Mouse (Mus musculus): Measurements from ENCODE around the gene Lrrc43. TPM values are rescaled to one million over a fixed set of nuclear protein-coding genes. Genes with fewer than 3 reads are reported as not detected.

Lrrc43 gene
- polyA plus RNA-seq, 1 experiment from 2014 or later = not detected

DNA sequence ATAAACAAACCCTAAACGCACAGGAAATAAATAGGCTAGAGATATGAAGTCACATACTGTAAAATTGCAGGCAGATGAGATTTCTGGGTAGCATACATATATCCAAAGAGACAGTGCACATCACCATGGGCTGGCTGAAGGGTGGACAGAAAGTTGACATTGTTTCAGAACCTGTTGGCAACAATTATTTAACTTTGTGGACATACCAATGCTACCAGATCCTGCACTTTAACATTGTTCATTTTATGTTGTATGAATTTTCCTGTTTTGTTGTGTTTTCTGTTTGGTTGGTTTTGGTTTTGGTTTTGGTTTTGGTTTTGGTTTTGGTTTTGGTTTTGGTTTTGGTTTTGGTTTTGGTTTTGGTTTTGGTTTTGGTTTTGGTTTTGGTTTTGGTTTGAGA, 24.5 kb upstream of the Lrrc43 start:
- Histone ChIP-seq H3K27ac (ENCODE audit: low read depth, low read length) (no peak overlapping the region), H3K9ac (ENCODE audit: low read depth, low read length) (no peak overlapping the region), H3K4me2 (replicated peaks; ENCODE audit: low read depth, low read length) (no peak overlapping the region), H3K9me3 (ENCODE audit: control insufficient read depth, low read length) (no peaks in the 10 kb centered on the region), H3K4me1 (ENCODE audit: control insufficient read depth, insufficient read depth, low read length) (no peaks in the 10 kb centered on the region), H3K4me3 (ENCODE audit: low read length) (no peak overlapping the region), H3K27me3 (ENCODE audit: control insufficient read depth, insufficient read depth, low read length) (no peaks in the 10 kb centered on the region), H3K36me3 (ENCODE audit: control insufficient read depth, insufficient read depth, low read length) (no peaks in the 10 kb centered on the region)
- 74% methylated on average over 1 of the region's 1 CpGs for WGBS
- ATAC-seq (ENCODE audit: low FRiP score, low TSS enrichment) = no peak

DNA sequence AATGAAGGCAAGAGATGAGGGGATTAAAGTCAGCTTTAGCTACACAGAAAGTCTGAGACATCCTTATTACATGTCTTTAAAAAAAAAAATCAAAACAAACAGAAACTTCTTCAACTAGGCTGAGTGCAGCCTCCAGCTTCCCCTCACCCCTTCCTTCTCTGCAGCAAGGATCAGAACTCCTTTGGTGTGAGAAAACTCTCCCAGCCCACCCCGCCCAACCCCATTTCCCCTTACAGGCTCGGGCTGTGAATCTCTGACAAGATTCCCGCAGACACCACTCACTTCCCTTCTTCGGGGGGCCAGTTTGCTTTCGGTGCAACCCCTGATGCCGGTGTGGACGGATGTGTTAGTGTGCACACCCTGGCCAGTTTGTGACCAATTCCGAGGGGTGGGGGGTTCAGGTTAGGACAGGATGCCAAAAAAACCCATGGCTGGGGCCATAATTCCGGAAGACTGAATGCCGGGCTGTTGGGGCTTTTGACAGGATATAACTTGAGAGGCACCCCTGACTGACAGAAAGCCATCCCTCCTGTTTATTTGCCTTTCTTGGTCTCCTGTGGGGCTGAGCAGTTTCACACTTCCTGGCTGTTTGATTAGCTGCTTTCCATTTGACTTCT, 18.2 kb upstream of the Lrrc43 start:
- H3K27me3 ChIP-seq (ENCODE audit: control insufficient read depth, insufficient read depth, low read length) = no peaks in the 10 kb centered on the region
- WGBS = 7% methylated on average over 10 of the region's 10 CpGs
- peaks cover 5% of the 10 kb centered on the region; the same call in 1 of the 2 replicates for H3K4me1 ChIP-seq (ENCODE audit: control insufficient read depth, insufficient read depth, low read length)
- no peaks in the 10 kb centered on the region for H3K9me3 ChIP-seq (ENCODE audit: control insufficient read depth, low read length)
- no peak overlapping the region for H3K9ac ChIP-seq (ENCODE audit: low read depth, low read length)
- H3K4me2 ChIP-seq (replicated peaks; ENCODE audit: low read depth, low read length) = peak overlapping the region; percentile 33
- no peak overlapping the region for H3K27ac ChIP-seq (ENCODE audit: low read depth, low read length)
- no peaks in the 10 kb centered on the region for H3K36me3 ChIP-seq (ENCODE audit: control insufficient read depth, insufficient read depth, low read length)
- no peak overlapping the region; the same call in 1 of the 2 replicates for H3K4me3 ChIP-seq (ENCODE audit: low read length)
- ATAC-seq (ENCODE audit: low FRiP score, low TSS enrichment) = no peak

DNA sequence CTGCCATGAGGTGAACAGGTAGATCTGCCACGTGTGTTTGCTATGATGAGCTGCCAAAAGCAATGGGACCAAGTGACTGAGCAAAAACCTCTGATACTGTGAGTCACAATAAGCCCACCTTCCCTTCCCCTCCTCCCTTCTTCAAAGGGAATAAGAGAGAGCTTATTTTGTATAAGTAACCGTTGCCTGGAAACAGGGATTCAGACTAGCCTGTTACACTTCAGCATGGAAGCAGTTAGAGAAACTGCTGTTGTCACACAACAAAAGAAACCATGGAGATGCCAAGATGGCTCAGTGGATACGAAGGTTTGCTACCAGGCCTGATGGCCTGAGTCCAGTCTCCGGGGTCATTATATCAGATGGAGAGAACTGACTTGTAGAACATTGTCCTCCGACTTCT, 15.3 kb upstream of the Lrrc43 start:
- Histone ChIP-seq H3K27ac (ENCODE audit: low read depth, low read length) (no peak overlapping the region), H3K4me1 (ENCODE audit: control insufficient read depth, insufficient read depth, low read length) (peaks cover 5% of the 10 kb centered on the region; the same call in 1 of the 2 replicates), H3K36me3 (ENCODE audit: control insufficient read depth, insufficient read depth, low read length) (no peaks in the 10 kb centered on the region), H3K4me3 (ENCODE audit: low read length) (no peak overlapping the region), H3K4me2 (replicated peaks; ENCODE audit: low read depth, low read length) (no peak overlapping the region), H3K9me3 (ENCODE audit: control insufficient read depth, low read length) (no peaks in the 10 kb centered on the region), H3K27me3 (ENCODE audit: control insufficient read depth, insufficient read depth, low read length) (no peaks in the 10 kb centered on the region), H3K9ac (ENCODE audit: low read depth, low read length) (no peak overlapping the region)
- WGBS = 88% methylated on average over 5 of the region's 5 CpGs
- no peak for ATAC-seq (ENCODE audit: low FRiP score, low TSS enrichment)

DNA sequence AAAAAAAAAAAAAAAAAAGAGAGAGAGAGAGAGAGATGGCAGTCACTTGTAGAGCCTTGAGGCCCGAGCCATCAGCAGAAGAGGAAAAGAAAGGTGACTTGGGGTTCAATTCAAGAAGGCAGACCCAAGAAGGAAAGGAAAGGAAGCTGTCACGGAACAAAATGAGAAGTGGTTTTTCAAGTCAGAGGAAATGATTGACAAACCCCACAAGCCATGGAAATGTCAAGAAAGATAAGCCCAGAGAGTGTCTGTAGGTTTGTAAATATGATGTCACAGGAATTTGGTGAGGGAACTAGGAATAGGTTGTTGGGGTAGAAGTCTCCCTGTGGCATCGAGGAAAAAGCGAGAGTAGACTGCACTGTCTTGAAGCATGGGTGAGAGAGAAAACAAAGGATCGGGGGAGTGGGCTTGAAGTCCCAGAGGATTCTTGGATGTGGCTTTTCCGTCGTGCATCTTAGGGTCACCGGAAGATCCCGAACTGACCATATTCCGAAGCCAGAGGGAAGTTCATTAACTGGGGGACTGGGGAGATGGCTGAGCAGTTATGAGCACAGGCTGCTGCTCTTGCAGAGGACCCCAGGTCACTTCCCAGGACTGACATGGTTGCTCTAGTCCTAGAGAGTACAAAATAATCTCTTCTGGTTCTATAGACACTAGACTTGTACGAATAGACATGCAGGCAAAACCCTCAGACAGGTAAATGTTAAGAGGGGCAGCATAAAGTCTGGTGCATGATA, 1.3 kb upstream of the Lrrc43 start:
- Histone ChIP-seq H3K27me3 (ENCODE audit: control insufficient read depth, insufficient read depth, low read length) (no peaks in the 10 kb centered on the region), H3K4me3 (ENCODE audit: low read length) (no peak overlapping the region), H3K27ac (ENCODE audit: low read depth, low read length) (no peak overlapping the region), H3K9ac (ENCODE audit: low read depth, low read length) (no peak overlapping the region), H3K36me3 (ENCODE audit: control insufficient read depth, insufficient read depth, low read length) (no peaks in the 10 kb centered on the region), H3K9me3 (ENCODE audit: control insufficient read depth, low read length) (no peaks in the 10 kb centered on the region), H3K4me1 (ENCODE audit: control insufficient read depth, insufficient read depth, low read length) (0 out of 2 replicates have a peak, but pooled peaks cover 4% of the 10 kb centered on the region), H3K4me2 (replicated peaks; ENCODE audit: low read depth, low read length) (no peak overlapping the region)
- WGBS = 83% methylated on average over 11 of the region's 11 CpGs
- no peak for ATAC-seq (ENCODE audit: low FRiP score, low TSS enrichment)

DNA sequence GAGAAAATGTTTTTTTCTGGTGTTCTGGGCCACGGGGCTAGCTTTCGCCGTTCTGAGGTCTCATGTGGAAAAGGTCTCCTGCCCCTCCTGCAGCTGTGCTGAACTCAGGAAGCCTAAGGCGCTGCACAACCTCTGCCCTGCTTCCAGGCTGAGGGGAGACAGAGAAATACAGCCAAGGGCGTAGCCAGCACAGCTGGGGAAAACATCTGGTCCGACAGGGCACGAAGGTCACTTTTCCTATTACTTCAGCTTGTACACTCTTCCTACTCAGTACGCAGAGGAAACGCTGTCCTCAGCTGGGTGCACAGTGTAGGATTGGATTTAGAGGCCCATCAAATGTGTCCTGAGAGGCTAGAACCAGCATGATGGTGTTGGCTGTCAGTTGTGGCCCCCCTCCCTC, 830 bp downstream of the Lrrc43 start:
- no peak overlapping the region for H3K27ac ChIP-seq (ENCODE audit: low read depth, low read length)
- H3K9me3 ChIP-seq (ENCODE audit: control insufficient read depth, low read length) = no peaks in the 10 kb centered on the region
- 0 out of 2 replicates have a peak, but pooled peaks cover 4% of the 10 kb centered on the region for H3K4me1 ChIP-seq (ENCODE audit: control insufficient read depth, insufficient read depth, low read length)
- no peaks in the 10 kb centered on the region for H3K27me3 ChIP-seq (ENCODE audit: control insufficient read depth, insufficient read depth, low read length)
- WGBS = 37% methylated on average over 9 of the region's 9 CpGs
- no peaks in the 10 kb centered on the region for H3K36me3 ChIP-seq (ENCODE audit: control insufficient read depth, insufficient read depth, low read length)
- H3K9ac ChIP-seq (ENCODE audit: low read depth, low read length) = peak overlapping the region; percentile 18; the same call in 1 of the 2 replicates
- no peak overlapping the region for H3K4me3 ChIP-seq (ENCODE audit: low read length)
- H3K4me2 ChIP-seq (replicated peaks; ENCODE audit: low read depth, low read length) = no peak overlapping the region
- no peak for ATAC-seq (ENCODE audit: low FRiP score, low TSS enrichment)

DNA sequence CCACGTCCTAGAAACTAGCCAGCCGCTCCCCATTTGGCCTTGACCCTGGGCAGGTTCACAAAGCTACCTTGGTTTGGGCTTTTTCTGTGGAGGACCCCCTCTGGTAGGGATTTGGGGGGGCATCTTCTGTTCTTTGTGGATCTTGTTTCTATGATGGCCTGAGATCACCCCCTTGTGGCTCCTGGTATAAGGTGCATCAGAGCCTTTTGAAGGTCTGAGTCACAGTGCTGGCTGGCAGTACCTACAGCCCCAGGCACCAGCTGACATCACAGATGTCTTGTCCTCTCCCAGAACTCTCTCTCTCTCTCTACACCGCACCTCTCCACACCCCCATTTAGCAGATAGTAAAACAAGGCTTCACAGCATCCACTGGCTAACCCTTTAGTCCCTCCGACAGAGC, 10.6 kb downstream of the Lrrc43 start:
- Histone ChIP-seq H3K36me3 (ENCODE audit: control insufficient read depth, insufficient read depth, low read length) (no peaks in the 10 kb centered on the region), H3K4me2 (replicated peaks; ENCODE audit: low read depth, low read length) (no peak overlapping the region), H3K27ac (ENCODE audit: low read depth, low read length) (no peak overlapping the region), H3K9ac (ENCODE audit: low read depth, low read length) (no peak overlapping the region), H3K9me3 (ENCODE audit: control insufficient read depth, low read length) (no peaks in the 10 kb centered on the region), H3K4me3 (ENCODE audit: low read length) (no peak overlapping the region), H3K27me3 (ENCODE audit: control insufficient read depth, insufficient read depth, low read length) (peaks cover 3% of the 10 kb centered on the region; the same call in 1 of the 2 replicates), H3K4me1 (ENCODE audit: control insufficient read depth, insufficient read depth, low read length) (no peaks in the 10 kb centered on the region)
- ATAC-seq (ENCODE audit: low FRiP score, low TSS enrichment) = no peak
- WGBS = 49% methylated on average over 4 of the region's 4 CpGs

DNA sequence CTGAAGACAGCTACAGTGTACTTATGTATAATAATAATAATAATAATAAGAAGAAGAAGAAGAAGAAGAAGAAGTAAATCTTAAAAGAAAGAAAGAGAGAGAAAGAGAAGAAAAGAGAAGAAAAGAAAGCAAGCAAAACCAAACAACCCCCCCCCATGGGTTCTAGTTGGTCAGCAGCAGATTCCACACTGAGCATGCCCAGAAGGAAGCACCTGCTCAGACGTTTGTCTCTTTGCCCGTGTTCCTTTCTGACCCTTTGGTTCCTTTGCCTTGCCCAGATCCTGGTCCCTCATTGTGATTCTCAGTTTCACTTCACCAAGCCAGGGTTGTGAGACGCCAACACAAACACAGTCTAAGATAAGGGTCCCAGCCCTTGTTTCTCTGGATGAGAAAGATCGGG, 12.9 kb downstream of the Lrrc43 start:
- Histone ChIP-seq H3K4me2 (replicated peaks; ENCODE audit: low read depth, low read length) (no peak overlapping the region), H3K36me3 (ENCODE audit: control insufficient read depth, insufficient read depth, low read length) (no peaks in the 10 kb centered on the region), H3K27me3 (ENCODE audit: control insufficient read depth, insufficient read depth, low read length) (peaks cover 5% of the 10 kb centered on the region; the same call in 1 of the 2 replicates), H3K4me1 (ENCODE audit: control insufficient read depth, insufficient read depth, low read length) (no peaks in the 10 kb centered on the region), H3K9ac (ENCODE audit: low read depth, low read length) (no peak overlapping the region), H3K4me3 (ENCODE audit: low read length) (no peak overlapping the region), H3K9me3 (ENCODE audit: control insufficient read depth, low read length) (no peaks in the 10 kb centered on the region), H3K27ac (ENCODE audit: low read depth, low read length) (no peak overlapping the region)
- no peak for ATAC-seq (ENCODE audit: low FRiP score, low TSS enrichment)
- 85% methylated on average over 4 of the region's 4 CpGs for WGBS

DNA sequence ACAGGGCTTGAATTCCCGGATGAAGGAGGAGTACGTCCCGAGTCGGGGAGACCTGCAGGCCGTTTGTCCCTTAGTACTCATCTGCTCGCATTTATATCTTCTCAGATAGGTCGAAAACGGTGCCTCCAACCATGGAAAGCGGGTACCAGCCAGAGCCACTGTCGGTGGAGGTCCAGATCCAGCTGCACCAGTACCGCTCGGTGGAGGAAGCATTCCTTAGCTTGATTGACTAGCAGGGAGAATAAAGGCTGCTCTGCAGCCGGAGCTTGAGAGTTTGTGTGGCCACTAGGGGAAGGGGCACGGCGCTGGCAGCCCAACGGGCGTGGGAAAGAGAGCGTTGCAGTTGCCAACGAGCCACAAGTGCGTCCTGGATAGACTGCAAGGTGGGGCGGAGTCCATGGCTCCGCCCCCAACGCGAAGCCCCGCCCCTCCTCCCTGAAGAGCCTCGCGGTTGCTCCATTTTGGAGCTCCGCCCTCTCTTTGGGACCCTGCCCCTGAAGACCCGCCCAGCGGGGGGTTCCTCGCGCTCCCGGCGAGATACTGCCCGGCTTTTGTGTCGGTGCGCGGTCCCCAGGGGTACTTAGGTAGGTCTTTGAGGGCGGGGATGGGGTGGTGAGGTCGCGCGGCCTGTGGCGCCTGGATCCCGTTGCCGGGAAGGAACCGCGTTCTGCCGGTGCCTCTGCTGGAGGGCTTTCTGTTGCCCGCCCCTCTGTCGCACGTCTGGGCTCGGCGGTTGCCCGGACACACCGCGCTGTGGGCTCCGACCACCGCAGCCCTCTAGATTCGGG, 19.0 kb downstream of the Lrrc43 start:
- under 1% methylated on average over 58 of the region's 59 CpGs for WGBS
- peak overlapping the region; percentile 61 for H3K4me3 ChIP-seq (ENCODE audit: low read length)
- peak overlapping the region; percentile 89 for H3K4me2 ChIP-seq (replicated peaks; ENCODE audit: low read depth, low read length)
- peak; percentile 94 for ATAC-seq (ENCODE audit: low FRiP score, low TSS enrichment)
- no peaks in the 10 kb centered on the region; the same call in 1 of the 2 replicates for H3K36me3 ChIP-seq (ENCODE audit: control insufficient read depth, insufficient read depth, low read length)
- peak overlapping the region; percentile 58; the same call in 1 of the 2 replicates for H3K9ac ChIP-seq (ENCODE audit: low read depth, low read length)
- H3K27ac ChIP-seq (ENCODE audit: low read depth, low read length) = no peak overlapping the region
- H3K27me3 ChIP-seq (ENCODE audit: control insufficient read depth, insufficient read depth, low read length) = peaks cover 16% of the 10 kb centered on the region
- no peaks in the 10 kb centered on the region for H3K4me1 ChIP-seq (ENCODE audit: control insufficient read depth, insufficient read depth, low read length)
- no peaks in the 10 kb centered on the region for H3K9me3 ChIP-seq (ENCODE audit: control insufficient read depth, low read length)

Measured in kidney, embryonic 14.5 days (tissue).